Mouse (Mus musculus) olfactory bulb, adult 2 months (tissue): ENCODE results near the gene Mapk8.

Source experiments
- CTCF ChIP-seq: fragments of 200-500 bp; IDR thresholded peaks from 2 replicates; pipeline ENCODE4 v1.5.1; 2012; ENCODE audit warnings: low read depth, mild to moderate bottlenecking, low read length, moderate library complexity; ENCODE audit not compliant: insufficient read depth
- POLR2A ChIP-seq: fragments of 200-500 bp; IDR thresholded peaks from 2 replicates; pipeline ENCODE4 v1.6.1; 2012; ENCODE audit warnings: mild to moderate bottlenecking, low read depth, low read length, moderate library complexity; ENCODE audit not compliant: insufficient read depth

DNA sequence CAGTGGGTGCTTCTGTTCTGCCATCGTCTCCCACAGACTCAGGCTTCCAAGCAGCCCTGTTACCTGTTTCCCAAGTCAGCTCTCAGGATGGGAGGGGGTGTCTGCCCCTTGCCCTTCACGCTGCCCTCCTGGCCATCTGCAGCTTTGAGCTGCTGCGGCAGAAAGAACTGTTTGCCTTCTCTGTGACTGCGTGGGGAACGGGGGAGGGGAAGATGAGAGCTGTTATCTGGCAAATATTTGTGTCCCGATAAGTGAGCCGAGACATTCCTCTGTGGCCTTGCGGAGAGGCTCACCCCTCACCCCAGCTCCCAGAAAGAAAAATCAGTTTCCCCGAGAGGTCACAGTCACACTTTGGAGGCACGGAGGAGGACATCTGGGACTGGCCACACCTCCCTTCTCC, 84.2 kb downstream of the Mapk8 start:
- TF ChIP-seq POLR2A, result no peak
- TF ChIP-seq CTCF, result no peak
